Mouse (Mus musculus): ENCODE results near the gene 1600014C10Rik. TPM values are rescaled to one million over a fixed set of nuclear protein-coding genes. Genes with fewer than 3 reads are reported as not detected.
A peak's percentile ranks its signal among the peaks of the same experiment; 100 is the strongest.

1600014C10Rik gene
- polyA plus RNA-seq, 2 experiments = 4.7 to 10.3 TPM

DNA sequence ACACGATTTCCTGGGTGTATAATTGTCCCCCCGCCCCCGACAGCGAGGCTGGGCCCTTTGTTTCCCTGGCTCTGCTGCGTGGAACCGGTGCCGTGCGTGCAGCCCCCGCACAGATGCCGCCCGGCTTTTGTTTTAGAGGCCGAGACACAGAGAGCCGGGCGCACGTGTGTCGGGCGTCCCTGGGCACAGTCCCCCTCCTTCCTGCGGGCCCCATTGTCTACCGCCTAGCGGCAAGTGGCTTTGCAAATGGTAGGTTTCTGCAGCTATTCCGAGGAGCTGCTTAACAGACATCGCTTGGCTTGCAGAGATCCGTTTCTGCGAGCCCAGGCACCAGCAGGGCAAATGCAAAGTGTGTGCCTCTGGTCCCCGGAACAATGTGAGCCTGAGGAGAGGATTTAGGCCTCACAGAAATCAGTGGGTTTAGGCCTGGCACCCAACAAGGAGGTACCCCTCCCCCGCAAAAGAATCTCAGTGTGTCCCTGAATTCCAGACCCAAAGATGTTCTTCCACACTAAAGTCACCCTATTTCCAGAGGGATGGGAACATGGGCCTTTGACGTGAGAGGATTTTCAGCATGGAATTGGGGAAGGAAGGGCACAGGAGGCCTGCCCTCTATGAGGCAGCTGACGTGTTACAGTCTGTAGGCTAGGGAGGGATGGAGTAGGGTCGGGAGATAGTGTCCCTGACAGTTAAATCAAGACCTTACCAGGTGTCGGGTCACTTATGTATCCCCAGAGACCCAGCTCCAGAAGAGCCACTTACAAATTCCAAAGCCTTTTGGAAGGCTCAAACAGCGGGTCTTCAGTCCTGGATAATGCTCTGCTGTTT, 8.5 kb upstream of the 1600014C10Rik start:
- Histone ChIP-seq H3K4me3 (ENCODE audit: insufficient read depth in 1 of 2, low read depth in 2 of 2, low read length in 2 of 2) (0 out of 4 replicates have a peak overlapping the region, but pooled peaks of 1 of the 2 experiments have one; percentile 3), H3K27me3 (ENCODE audit: control insufficient read depth, insufficient read depth, low read length) (peaks cover 18% of the 10 kb centered on the region), H3K27ac (no peak overlapping the region), H3K4me2 (ENCODE audit: low read depth) (peak overlapping the region; percentile 38), H3K9ac (replicated peaks) (no peak overlapping the region), H3K4me1 (replicated peaks; ENCODE audit: control insufficient read depth in 2 of 2, insufficient read depth in 2 of 2, low read length in 1 of 2) (no peaks in the 10 kb centered on the region), H3K9me3 (ENCODE audit: control insufficient read depth, low read length) (no peaks in the 10 kb centered on the region), H3K36me3 (replicated peaks; ENCODE audit: control insufficient read depth, insufficient read depth, low read depth) (no peaks in the 10 kb centered on the region)
- ATAC-seq (ENCODE audit: insufficient read depth) (no peak), DNase-seq (ENCODE audit: low read depth in 3 of 3, low spot score in 3 of 3) (no peak)
- WGBS (ENCODE audit: insufficient replicate concordance) = 15% methylated on average over 31 of the region's 31 CpGs
- TF ChIP-seq EP300 (IDR thresholded peaks at IDR 0.05; ENCODE audit: low read depth) = no peak
- TF ChIP-seq CTCF (IDR thresholded peaks at IDR 0.05; ENCODE audit: low read depth) = no peak

DNA sequence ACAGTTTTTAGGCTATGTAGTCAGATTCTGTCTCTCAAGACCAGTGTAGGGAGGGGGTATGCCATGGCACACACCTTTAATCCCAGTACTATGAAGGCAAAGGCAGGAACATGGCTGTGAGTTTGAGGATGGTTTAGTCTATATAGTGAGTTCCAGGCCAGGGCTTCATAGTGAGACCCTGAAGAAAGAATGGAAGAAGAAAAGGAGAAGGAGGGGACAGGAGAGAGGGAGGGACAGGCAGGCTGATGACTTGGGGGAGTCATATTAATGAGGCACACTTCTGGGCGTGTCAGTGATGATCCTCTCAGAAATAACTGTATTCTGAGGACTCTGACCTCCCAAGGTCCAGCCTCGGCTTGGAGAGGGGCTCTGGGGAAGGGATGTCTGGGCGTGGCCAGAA, 7.0 kb upstream of the 1600014C10Rik start:
- no peaks in the 10 kb centered on the region for H3K9me3 ChIP-seq (ENCODE audit: control insufficient read depth, low read length)
- 45% methylated on average over 3 of the region's 3 CpGs for WGBS (ENCODE audit: insufficient replicate concordance)
- H3K4me1 ChIP-seq (replicated peaks; ENCODE audit: control insufficient read depth in 2 of 2, insufficient read depth in 2 of 2, low read length in 1 of 2) = no peaks in the 10 kb centered on the region
- no peak for DNase-seq (ENCODE audit: low read depth in 3 of 3, low spot score in 3 of 3)
- peaks cover 18% of the 10 kb centered on the region for H3K27me3 ChIP-seq (ENCODE audit: control insufficient read depth, insufficient read depth, low read length)
- H3K9ac ChIP-seq (replicated peaks) = no peak overlapping the region
- H3K4me3 ChIP-seq (ENCODE audit: insufficient read depth in 1 of 2, low read depth in 2 of 2, low read length in 2 of 2) = no peak overlapping the region
- H3K27ac ChIP-seq = no peak overlapping the region
- TF ChIP-seq EP300 (IDR thresholded peaks at IDR 0.05; ENCODE audit: low read depth) = no peak
- TF ChIP-seq CTCF (IDR thresholded peaks at IDR 0.05; ENCODE audit: low read depth) = no peak
- H3K36me3 ChIP-seq (replicated peaks; ENCODE audit: control insufficient read depth, insufficient read depth, low read depth) = no peaks in the 10 kb centered on the region
- H3K4me2 ChIP-seq (ENCODE audit: low read depth) = no peak overlapping the region
- ATAC-seq (ENCODE audit: insufficient read depth) = no peak

DNA sequence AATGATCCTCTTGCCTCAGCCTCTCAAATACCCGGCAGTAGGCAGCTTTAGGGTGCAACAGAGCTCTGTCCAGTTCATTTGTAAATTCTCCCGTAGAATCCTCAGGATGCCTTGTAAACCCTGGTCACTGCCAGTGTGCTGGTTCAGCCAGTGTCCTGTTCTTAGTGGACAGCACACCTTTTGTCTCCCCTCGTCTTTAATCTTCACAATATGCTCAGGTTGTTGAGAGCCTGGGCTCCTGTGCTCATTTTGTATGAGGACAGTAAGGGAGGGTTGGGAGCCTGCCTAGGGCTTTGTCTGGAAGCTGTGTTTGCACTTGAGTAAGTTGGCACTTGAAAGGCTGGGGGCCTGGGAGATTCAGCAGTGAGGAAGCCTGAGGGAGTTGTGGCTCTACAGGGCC, 3.1 kb upstream of the 1600014C10Rik start:
- H3K27ac ChIP-seq = no peak overlapping the region
- no peak for DNase-seq (ENCODE audit: low read depth in 3 of 3, low spot score in 3 of 3)
- ATAC-seq (ENCODE audit: insufficient read depth) = no peak
- no peaks in the 10 kb centered on the region for H3K36me3 ChIP-seq (replicated peaks; ENCODE audit: control insufficient read depth, insufficient read depth, low read depth)
- H3K9ac ChIP-seq (replicated peaks) = no peak overlapping the region
- no peaks in the 10 kb centered on the region for H3K27me3 ChIP-seq (ENCODE audit: control insufficient read depth, insufficient read depth, low read length)
- peaks cover 0 to 4% of the 10 kb centered on the region in 2 experiments; a peak in 2 of 4 replicates for H3K4me1 ChIP-seq (replicated peaks; ENCODE audit: control insufficient read depth in 2 of 2, insufficient read depth in 2 of 2, low read length in 1 of 2)
- no peak overlapping the region for H3K4me2 ChIP-seq (ENCODE audit: low read depth)
- no peak overlapping the region for H3K4me3 ChIP-seq (ENCODE audit: insufficient read depth in 1 of 2, low read depth in 2 of 2, low read length in 2 of 2)
- no peaks in the 10 kb centered on the region for H3K9me3 ChIP-seq (ENCODE audit: control insufficient read depth, low read length)
- WGBS (ENCODE audit: insufficient replicate concordance) = 43% methylated on average over 3 of the region's 3 CpGs
- TF ChIP-seq CTCF (IDR thresholded peaks at IDR 0.05; ENCODE audit: low read depth) (no peak), EP300 (IDR thresholded peaks at IDR 0.05; ENCODE audit: low read depth) (no peak)

DNA sequence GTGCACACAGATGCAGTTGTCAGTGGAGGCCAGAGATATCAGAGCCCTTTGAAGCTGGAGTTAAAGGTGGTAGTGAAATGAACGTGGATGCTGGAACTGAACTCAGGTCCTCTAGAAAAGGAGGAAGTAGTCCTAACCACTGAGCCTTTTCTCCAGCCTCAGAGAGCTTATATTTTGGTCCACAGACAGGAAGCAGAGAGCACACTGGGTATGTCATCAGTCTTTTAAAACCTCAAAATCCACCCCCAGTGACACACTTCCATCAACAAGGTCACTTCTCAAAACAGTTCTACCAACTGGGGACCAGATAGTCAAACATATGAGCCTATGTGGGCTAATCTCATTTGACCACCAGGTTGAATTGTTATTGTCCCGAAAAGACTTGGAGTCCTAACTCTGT, 1.7 kb upstream of the 1600014C10Rik start:
- ATAC-seq (ENCODE audit: insufficient read depth) (no peak), DNase-seq (ENCODE audit: low read depth in 3 of 3, low spot score in 3 of 3) (no peak)
- Histone ChIP-seq H3K27ac (no peak overlapping the region), H3K27me3 (ENCODE audit: control insufficient read depth, insufficient read depth, low read length) (no peaks in the 10 kb centered on the region), H3K4me1 (replicated peaks; ENCODE audit: control insufficient read depth in 2 of 2, insufficient read depth in 2 of 2, low read length in 1 of 2) (peaks cover 0 to 5% of the 10 kb centered on the region in 2 experiments; a peak in 2 of 4 replicates), H3K36me3 (replicated peaks; ENCODE audit: control insufficient read depth, insufficient read depth, low read depth) (no peaks in the 10 kb centered on the region), H3K4me3 (ENCODE audit: insufficient read depth in 1 of 2, low read depth in 2 of 2, low read length in 2 of 2) (no peak overlapping the region), H3K9me3 (ENCODE audit: control insufficient read depth, low read length) (no peaks in the 10 kb centered on the region), H3K9ac (replicated peaks) (no peak overlapping the region), H3K4me2 (ENCODE audit: low read depth) (no peak overlapping the region)
- 18% methylated on average over 2 of the region's 2 CpGs for WGBS (ENCODE audit: insufficient replicate concordance)
- TF ChIP-seq EP300 (IDR thresholded peaks at IDR 0.05; ENCODE audit: low read depth) (no peak), CTCF (IDR thresholded peaks at IDR 0.05; ENCODE audit: low read depth) (no peak)

DNA sequence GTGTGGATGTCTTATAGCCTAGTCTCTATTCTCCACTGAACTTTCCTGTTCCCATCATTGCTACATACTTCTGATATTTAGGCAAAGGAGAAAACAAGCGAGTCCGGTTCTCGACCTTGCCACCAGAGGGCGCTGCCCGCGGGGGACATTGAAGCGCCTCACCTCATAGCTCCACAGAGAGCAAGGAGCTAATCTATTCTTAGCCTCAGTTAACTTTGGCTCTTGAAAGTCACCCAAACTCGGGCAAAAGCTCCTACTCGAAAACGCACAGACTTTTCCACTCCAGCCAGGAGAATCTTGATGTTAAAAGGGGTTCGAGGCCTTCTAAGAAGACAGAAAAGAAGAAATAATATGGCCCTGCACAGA, 438 bp upstream of the 1600014C10Rik start:
- peaks cover 0 to 7% of the 10 kb centered on the region in 2 experiments; a peak in 2 of 4 replicates for H3K4me1 ChIP-seq (replicated peaks; ENCODE audit: control insufficient read depth in 2 of 2, insufficient read depth in 2 of 2, low read length in 1 of 2)
- no peak overlapping the region for H3K27ac ChIP-seq
- no peaks in the 10 kb centered on the region for H3K36me3 ChIP-seq (replicated peaks; ENCODE audit: control insufficient read depth, insufficient read depth, low read depth)
- no peaks in the 10 kb centered on the region for H3K9me3 ChIP-seq (ENCODE audit: control insufficient read depth, low read length)
- no peaks in the 10 kb centered on the region for H3K27me3 ChIP-seq (ENCODE audit: control insufficient read depth, insufficient read depth, low read length)
- ATAC-seq (ENCODE audit: insufficient read depth) (peak; percentile 68), DNase-seq (ENCODE audit: low read depth in 3 of 3, low spot score in 3 of 3) (peak; percentile 62 to 64 (median 64))
- peak overlapping the region; percentile 61 to 70; a peak in 3 of 4 replicates for H3K4me3 ChIP-seq (ENCODE audit: insufficient read depth in 1 of 2, low read depth in 2 of 2, low read length in 2 of 2)
- H3K4me2 ChIP-seq (ENCODE audit: low read depth) = peak overlapping the region; percentile 85
- no peak overlapping the region for H3K9ac ChIP-seq (replicated peaks)
- TF ChIP-seq CTCF (IDR thresholded peaks at IDR 0.05; ENCODE audit: low read depth) (peak; percentile 96), EP300 (IDR thresholded peaks at IDR 0.05; ENCODE audit: low read depth) (no peak)
- 0% methylated on average over 11 of the region's 11 CpGs for WGBS (ENCODE audit: insufficient replicate concordance)
